Mouse (Mus musculus): ENCODE data around the gene Scamp5. TPM values are rescaled to one million over a fixed set of nuclear protein-coding genes. Genes with fewer than 3 reads are reported as not detected.

The Scamp5 gene
- polyA plus RNA-seq (2012; rRNA removed) = 104 and 119 TPM in 2 replicates

DNA sequence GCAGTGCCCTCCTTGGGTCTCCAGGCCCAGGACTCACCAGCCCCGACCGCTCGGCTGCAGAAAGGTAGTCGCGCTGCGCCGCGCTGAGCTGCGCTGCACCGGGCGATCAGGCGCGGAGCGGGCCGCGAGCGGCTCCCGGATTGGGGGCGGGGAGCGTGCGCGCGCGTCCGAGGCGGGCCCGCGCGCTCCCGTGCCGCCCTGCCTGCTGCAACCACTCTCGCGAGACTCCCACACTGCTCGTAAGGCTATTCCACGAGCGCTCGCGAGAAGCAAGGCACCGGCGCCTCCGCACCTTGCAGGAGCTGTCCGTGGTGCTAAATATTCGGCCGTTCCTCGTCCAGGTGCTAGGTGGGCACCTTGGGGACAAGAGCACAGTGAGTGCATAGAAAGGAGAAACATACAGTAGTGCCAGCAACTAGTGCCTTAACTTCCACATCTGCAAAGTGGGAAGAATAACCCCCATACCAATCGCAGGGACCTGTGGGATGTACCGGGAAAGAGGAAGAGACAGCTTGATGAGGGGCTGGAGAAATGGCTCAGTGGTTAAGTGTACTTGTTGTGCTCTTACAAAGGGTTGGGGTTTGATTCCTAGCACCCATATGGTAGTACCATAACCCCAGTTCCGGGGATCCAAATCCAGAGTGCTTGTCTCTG is at the start of gene Scamp5:
Gene Scamp5 (minus strand): TSS at position 165 of the 654 bp plus-strand sequence.
- H3K4me1 ChIP-seq (ENCODE audit: control insufficient read depth, insufficient read depth, insufficient read length, low read length) = peaks cover 29% of the 10 kb centered on the region
- WGBS = 2% methylated on average over 48 of the region's 48 CpGs
- no peaks in the 10 kb centered on the region for H3K27me3 ChIP-seq (ENCODE audit: control insufficient read depth, insufficient read depth, low read length)
- H3K36me3 ChIP-seq (ENCODE audit: control insufficient read depth, insufficient read depth, low read length) = peaks cover 4% of the 10 kb centered on the region; the same call in 1 of the 2 replicates
- peak within 1 kb of the TSS; percentile 69 for H3K27ac ChIP-seq (ENCODE audit: insufficient read depth, low read depth, low read length)
- TF ChIP-seq POLR2A (IDR thresholded peaks at IDR 0.05; ENCODE audit: low read depth, low read length) (peak; percentile 19; the same call in 1 of the 2 replicates), CTCF (IDR thresholded peaks at IDR 0.05; ENCODE audit: extremely low read depth, insufficient read length, insufficient replicate concordance, low read depth, low read length) (no peak)
- H3K4me3 ChIP-seq (ENCODE audit: low read depth, low read length) = peak within 1 kb of the TSS; percentile 93

DNA sequence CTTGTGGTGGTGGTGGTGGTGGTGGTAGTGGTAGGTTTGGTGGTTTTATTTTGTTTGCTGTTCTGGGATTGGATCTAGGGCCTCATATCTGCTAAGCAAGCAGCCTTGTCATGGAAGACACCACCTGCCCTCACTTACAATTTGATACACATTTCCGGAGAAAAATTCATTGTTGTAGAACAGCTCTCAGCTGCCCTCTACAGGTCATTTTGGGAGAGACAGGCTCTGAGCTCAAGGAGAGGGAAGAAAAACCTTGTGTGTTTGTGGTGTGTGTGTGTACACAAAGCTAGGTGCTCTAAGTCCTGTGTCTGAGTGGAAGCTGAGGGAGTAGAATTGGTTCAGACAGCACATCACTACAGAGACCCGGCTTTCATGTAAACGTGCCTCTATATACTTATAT is 49.3 kb upstream of the Scamp5 start:
- 9% methylated on average over 3 of the region's 3 CpGs for WGBS
- H3K4me1 ChIP-seq (ENCODE audit: control insufficient read depth, insufficient read depth, insufficient read length, low read length) = no peaks in the 10 kb centered on the region; the same call in 1 of the 2 replicates

DNA sequence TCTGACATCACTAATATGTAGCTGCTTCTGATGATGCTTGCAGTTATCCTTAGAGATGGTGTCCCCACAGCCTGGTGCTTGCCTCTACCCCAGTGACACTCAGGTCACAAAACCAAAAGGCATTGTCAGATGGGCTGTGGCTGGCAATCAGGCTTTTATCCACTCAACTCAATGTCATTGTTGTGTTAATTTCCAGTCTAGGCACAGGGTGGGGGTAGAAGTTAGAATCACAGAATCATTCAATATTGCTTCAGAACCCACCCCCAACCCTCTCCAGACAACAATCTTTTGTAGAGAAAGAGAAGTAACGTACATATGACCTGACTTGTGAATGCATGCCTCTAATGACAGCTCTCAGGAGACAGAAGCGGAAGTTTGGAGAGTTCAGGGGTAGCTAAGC is 42.7 kb upstream of the Scamp5 start:
- Histone ChIP-seq H3K27ac (ENCODE audit: insufficient read depth, low read depth, low read length) (no peak overlapping the region), H3K27me3 (ENCODE audit: control insufficient read depth, insufficient read depth, low read length) (no peaks in the 10 kb centered on the region; the same call in 1 of the 2 replicates), H3K4me1 (ENCODE audit: control insufficient read depth, insufficient read depth, insufficient read length, low read length) (no peaks in the 10 kb centered on the region; the same call in 1 of the 2 replicates), H3K4me3 (ENCODE audit: low read depth, low read length) (no peak overlapping the region), H3K36me3 (ENCODE audit: control insufficient read depth, insufficient read depth, low read length) (no peaks in the 10 kb centered on the region)
- no peak for TF ChIP-seq POLR2A (IDR thresholded peaks at IDR 0.05; ENCODE audit: low read depth, low read length)
- WGBS = 93% methylated on average over 2 of the region's 2 CpGs

More for the DNA sequence above, 49.3 kb upstream of the Scamp5 start:
- Histone ChIP-seq H3K27me3 (ENCODE audit: control insufficient read depth, insufficient read depth, low read length) (no peaks in the 10 kb centered on the region), H3K27ac (ENCODE audit: insufficient read depth, low read depth, low read length) (no peak overlapping the region), H3K4me3 (ENCODE audit: low read depth, low read length) (no peak overlapping the region), H3K36me3 (ENCODE audit: control insufficient read depth, insufficient read depth, low read length) (no peaks in the 10 kb centered on the region)
- no peak for TF ChIP-seq CTCF (IDR thresholded peaks at IDR 0.05; ENCODE audit: extremely low read depth, insufficient read length, insufficient replicate concordance, low read depth, low read length)
- TF ChIP-seq POLR2A (IDR thresholded peaks at IDR 0.05; ENCODE audit: low read depth, low read length) = no peak

DNA sequence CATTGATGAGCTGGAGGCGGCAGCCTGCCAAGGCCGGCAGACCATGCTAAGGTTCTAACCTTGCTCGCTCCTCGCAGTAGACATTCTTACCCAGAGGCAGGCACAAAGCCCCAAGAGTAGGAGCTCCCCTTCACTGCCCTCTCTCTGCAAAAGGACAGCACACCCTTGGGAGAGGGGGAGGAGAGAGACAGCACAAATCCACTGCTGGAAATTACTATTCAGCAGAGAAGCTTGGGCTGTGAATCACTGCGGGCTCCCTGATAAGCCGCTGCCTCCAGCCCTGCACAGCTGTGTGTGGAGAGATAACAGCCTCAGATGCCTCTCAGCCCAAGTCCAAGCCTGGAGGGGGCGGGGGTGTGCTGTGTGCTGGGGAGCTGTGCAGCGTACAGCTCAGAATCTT is 37.8 kb upstream of the Scamp5 start:
- Histone ChIP-seq H3K4me3 (ENCODE audit: low read depth, low read length) (no peak overlapping the region), H3K4me1 (ENCODE audit: control insufficient read depth, insufficient read depth, insufficient read length, low read length) (peaks cover 9% of the 10 kb centered on the region), H3K36me3 (ENCODE audit: control insufficient read depth, insufficient read depth, low read length) (no peaks in the 10 kb centered on the region), H3K27me3 (ENCODE audit: control insufficient read depth, insufficient read depth, low read length) (peaks cover 36% of the 10 kb centered on the region), H3K27ac (ENCODE audit: insufficient read depth, low read depth, low read length) (no peak overlapping the region)
- no peak for TF ChIP-seq POLR2A (IDR thresholded peaks at IDR 0.05; ENCODE audit: low read depth, low read length)
- TF ChIP-seq CTCF (IDR thresholded peaks at IDR 0.05; ENCODE audit: extremely low read depth, insufficient read length, insufficient replicate concordance, low read depth, low read length) = no peak
- 4% methylated on average over 8 of the region's 8 CpGs for WGBS

DNA sequence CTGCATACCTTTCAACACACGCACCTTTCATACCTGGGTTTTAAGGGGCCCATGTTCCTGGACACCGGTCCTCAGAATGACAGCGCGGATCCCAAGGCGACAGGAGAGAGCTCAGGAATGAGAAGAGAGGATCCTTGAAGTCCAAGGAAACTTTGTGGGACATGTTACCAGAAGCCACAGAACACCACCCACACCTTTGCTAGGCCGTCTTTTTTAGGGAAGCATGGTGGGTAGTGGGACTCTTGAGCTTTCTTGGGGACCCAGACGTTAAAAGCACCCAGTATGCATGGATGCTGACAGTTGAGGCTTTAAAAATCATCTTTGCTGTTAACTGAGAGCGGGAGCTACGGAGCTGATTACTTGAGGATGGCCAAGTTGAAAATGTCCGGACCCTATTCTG is 37.0 kb upstream of the Scamp5 start:
- Histone ChIP-seq H3K4me1 (ENCODE audit: control insufficient read depth, insufficient read depth, insufficient read length, low read length) (peaks cover 9% of the 10 kb centered on the region), H3K4me3 (ENCODE audit: low read depth, low read length) (no peak overlapping the region), H3K27ac (ENCODE audit: insufficient read depth, low read depth, low read length) (no peak overlapping the region), H3K36me3 (ENCODE audit: control insufficient read depth, insufficient read depth, low read length) (no peaks in the 10 kb centered on the region), H3K27me3 (ENCODE audit: control insufficient read depth, insufficient read depth, low read length) (peaks cover 36% of the 10 kb centered on the region)
- 76% methylated on average over 10 of the region's 10 CpGs for WGBS
- no peak for TF ChIP-seq CTCF (IDR thresholded peaks at IDR 0.05; ENCODE audit: extremely low read depth, insufficient read length, insufficient replicate concordance, low read depth, low read length)
- TF ChIP-seq POLR2A (IDR thresholded peaks at IDR 0.05; ENCODE audit: low read depth, low read length) = no peak

DNA sequence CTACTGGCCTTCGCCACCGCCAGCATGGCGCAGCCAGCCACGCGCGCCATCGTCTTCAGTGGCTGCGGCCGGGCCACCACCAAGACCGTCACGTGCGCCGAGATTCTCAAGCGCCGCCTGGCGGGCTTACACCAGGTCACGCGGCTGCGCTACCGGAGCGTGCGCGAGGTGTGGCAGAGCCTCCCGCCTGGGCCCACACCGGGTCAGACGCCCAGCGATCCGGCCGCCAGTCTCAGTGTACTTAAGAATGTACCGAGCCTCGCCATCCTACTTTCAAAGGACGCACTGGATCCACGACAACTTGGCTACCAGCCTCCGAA is 36.5 kb upstream of the Scamp5 start:
- WGBS = 2% methylated on average over 34 of the region's 34 CpGs
- Histone ChIP-seq H3K27ac (ENCODE audit: insufficient read depth, low read depth, low read length) (no peak overlapping the region), H3K4me3 (ENCODE audit: low read depth, low read length) (peak overlapping the region; percentile 58), H3K4me1 (ENCODE audit: control insufficient read depth, insufficient read depth, insufficient read length, low read length) (peaks cover 9% of the 10 kb centered on the region), H3K27me3 (ENCODE audit: control insufficient read depth, insufficient read depth, low read length) (peaks cover 36% of the 10 kb centered on the region), H3K36me3 (ENCODE audit: control insufficient read depth, insufficient read depth, low read length) (no peaks in the 10 kb centered on the region)
- no peak for TF ChIP-seq POLR2A (IDR thresholded peaks at IDR 0.05; ENCODE audit: low read depth, low read length)
- 0 out of 2 replicates have a peak, but pooled peaks have one; percentile 17 for TF ChIP-seq CTCF (IDR thresholded peaks at IDR 0.05; ENCODE audit: extremely low read depth, insufficient read length, insufficient replicate concordance, low read depth, low read length)

DNA sequence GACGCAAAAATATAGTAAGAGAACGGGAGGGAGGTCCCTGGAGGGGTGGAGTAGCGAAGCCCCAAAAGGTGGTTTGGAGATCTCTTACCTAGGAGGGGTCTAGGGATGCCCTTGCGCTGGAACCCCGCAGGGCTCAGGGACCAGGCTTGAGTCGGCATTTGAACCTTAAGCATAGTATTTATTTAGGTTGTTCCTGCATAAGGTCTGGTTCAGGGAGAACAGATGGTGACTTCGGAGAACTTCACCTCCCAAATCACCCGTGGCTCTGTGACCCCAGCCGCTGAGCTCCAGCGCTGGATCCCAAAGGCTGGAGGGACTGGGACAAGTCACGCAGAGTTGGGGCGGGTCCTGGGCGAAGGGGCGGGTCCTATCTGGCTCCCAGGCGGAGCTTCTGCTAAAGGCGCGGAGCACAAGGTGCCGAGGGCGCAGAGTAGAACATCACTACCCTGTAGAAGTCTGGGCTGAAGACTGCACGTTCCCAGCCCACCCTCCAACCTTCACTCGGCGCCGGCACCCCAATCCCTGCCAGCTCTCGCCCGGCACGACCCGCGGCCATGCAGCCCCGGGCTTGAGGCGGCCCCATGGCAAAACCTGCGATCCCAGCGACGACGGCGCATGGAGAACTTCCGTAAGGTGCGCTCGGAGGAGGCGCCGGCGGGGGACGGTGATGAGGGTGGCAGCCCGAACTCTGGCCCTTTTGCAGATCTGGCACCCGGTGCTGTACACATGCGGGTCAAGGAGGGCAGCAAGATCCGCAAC is 35.9 kb upstream of the Scamp5 start, which contains the start of gene Rpp25:
Gene Rpp25 (plus strand): TSS at position 405 of the 759 bp plus-strand sequence.
- Histone ChIP-seq H3K27ac (ENCODE audit: insufficient read depth, low read depth, low read length) (no peak within 1 kb of the TSS), H3K4me3 (ENCODE audit: low read depth, low read length) (peak within 1 kb of the TSS; percentile 58), H3K36me3 (ENCODE audit: control insufficient read depth, insufficient read depth, low read length) (no peaks in the 10 kb centered on the region), H3K4me1 (ENCODE audit: control insufficient read depth, insufficient read depth, insufficient read length, low read length) (peaks cover 9% of the 10 kb centered on the region), H3K27me3 (ENCODE audit: control insufficient read depth, insufficient read depth, low read length) (peaks cover 36% of the 10 kb centered on the region)
- TF ChIP-seq CTCF (IDR thresholded peaks at IDR 0.05; ENCODE audit: extremely low read depth, insufficient read length, insufficient replicate concordance, low read depth, low read length) (no peak), POLR2A (IDR thresholded peaks at IDR 0.05; ENCODE audit: low read depth, low read length) (no peak)
- 1% methylated on average over 46 of the region's 46 CpGs for WGBS
